Mouse (Mus musculus) megakaryocyte, embryonic 14.5 days (primary cell): ENCODE data around the gene AW146154.
"Not testable (repeated sequence)": the region's sequence is repeated elsewhere in the genome, so short reads cannot be mapped to it uniquely, and the experiment has no call there.

Experiments used
- FLI1 ChIP-seq: IDR thresholded peaks from 2 replicates; pipeline ENCODE4 v1.6.1; 2012; ENCODE audit warnings: low read length, inconsistent platforms, mixed read lengths
- GATA1 ChIP-seq: IDR thresholded peaks from 3 replicates; pipeline ENCODE4 v1.6.1; 2012; ENCODE audit warnings: mixed read lengths, low read length, inconsistent platforms, borderline replicate concordance

DNA sequence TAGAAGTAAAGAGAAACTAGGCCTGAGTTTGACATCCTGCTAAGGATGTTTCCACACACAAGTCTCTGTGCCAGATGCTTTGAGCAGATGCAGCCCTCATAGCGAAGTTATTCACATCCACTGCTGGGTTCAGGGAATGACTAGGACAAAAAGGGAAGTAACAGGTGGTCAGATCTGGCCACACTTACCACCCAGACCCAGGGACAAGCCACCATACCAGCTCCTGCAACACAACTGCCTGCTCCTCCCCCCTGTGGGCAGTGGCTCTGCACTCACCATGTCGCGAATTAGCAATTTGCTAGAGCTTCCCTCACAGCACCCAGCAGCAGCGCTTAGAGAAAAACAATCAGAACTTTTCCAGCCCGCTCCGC lies 687 bp downstream of the AW146154 start:
- not testable (repeated sequence) for TF ChIP-seq FLI1, GATA1
